Mouse (Mus musculus) thymus, adult 2 months (tissue): ENCODE results near the gene Chmp6.

ENCODE experiments used
- CTCF ChIP-seq: fragments of 200-500 bp; IDR thresholded peaks from 2 replicates; pipeline ENCODE4 v1.5.1; 2012; ENCODE audit warnings: mild to moderate bottlenecking, control low read depth, low read length, moderate library complexity, borderline replicate concordance; ENCODE audit not compliant: control insufficient read depth, poor library complexity, insufficient read depth; ENCODE audit errors: extremely low read depth
- POLR2A ChIP-seq: fragments of 200-500 bp; IDR thresholded peaks from 2 replicates; pipeline ENCODE4 v1.6.1; 2012; ENCODE audit warnings: mild to moderate bottlenecking, low read length, control low read depth, moderate library complexity; ENCODE audit not compliant: control insufficient read depth, poor library complexity, insufficient read depth; ENCODE audit errors: extremely low read depth

DNA sequence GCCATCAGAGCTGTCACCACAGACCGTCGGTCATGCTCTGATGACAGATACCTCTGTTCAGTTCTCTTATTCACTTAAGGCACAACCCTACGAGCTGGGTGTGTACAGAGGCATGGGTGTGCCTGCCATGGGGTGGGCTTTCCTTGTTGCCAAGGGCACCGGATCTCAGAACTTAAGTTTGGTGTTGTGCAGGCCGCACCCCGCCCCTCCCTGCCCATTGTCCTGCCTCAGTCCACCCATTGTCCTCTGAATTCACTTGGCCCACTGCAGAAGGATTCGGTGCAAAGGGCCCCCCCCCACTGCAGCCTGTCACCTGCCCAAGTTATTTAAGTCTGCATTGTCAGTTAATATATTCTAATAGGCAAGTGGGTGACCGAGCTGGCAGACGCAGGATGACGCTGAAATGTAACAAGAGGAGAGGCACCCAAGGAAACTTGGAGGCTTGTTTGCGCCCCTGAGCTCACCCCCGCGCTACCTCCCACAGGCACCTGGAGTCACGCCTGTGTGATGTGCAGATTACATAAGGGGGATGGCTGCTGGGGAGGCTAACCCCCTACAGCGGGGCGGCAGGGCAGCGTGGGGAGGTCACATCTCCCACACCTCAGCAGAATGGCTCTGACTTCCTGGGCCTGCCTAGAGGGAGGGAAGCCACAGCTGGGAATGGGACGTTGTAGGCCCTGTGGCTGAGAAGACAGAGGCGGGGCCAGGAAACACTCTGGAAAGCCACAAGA lies 24.7 kb downstream of the Chmp6 start:
- TF ChIP-seq POLR2A (no peak), CTCF (no peak)
